ENCODE assay signal across 7 mouse cellular contexts in the genomic region with DNA sequence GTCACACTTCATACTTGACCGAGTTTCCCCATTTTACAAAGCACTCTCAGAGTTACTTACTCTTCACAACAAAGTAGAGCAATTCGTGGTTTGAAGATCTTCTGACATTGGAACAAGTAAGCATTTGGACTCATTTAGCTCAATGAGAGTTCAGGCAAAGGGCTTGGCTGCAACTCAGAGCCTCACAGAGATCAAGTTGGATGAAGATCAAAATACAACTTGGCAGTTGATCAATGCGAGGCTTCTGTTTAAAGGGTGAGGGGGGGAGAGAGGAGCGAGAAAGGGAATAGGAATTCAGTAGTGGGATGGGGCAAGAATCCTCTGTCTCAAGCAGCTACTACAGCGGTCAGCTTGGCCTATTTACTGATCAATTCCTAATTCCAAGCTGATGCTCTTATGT. TPM values are rescaled to one million over a fixed set of nuclear protein-coding genes. Genes with fewer than 3 reads are reported as not detected.
DNase-seq lines count a peak whose midpoint lies in the region; ATAC-seq lines count a peak whose summit lies in the region.

No protein-coding gene starts in this region.

- H3K4me1 ChIP-seq in hindbrain, embryonic 16.5 days (ENCODE audit: control insufficient read depth, insufficient read depth, low read depth, low read length), result no peaks in the 10 kb centered on the region
- H3K4me1 ChIP-seq in hindbrain, embryonic 11.5 days (replicated peaks; ENCODE audit: control insufficient read depth, insufficient read depth, low read length), result no peaks in the 10 kb centered on the region

- H3K36me3 ChIP-seq in hindbrain, embryonic 16.5 days (ENCODE audit: control insufficient read depth, insufficient read depth, low read length), result no peaks in the 10 kb centered on the region
- H3K36me3 ChIP-seq in hindbrain, embryonic 11.5 days (ENCODE audit: control insufficient read depth, insufficient read depth, low read length), result no peaks in the 10 kb centered on the region

- no peaks in the 10 kb centered on the region for H3K9me3 ChIP-seq in hindbrain, embryonic 16.5 days (ENCODE audit: control insufficient read depth, low read length)
- no peaks in the 10 kb centered on the region for H3K9me3 ChIP-seq in hindbrain, embryonic 11.5 days (ENCODE audit: control insufficient read depth, low read length)

- 29% methylated on average over 5 of the region's 5 CpGs for WGBS in hindbrain, embryonic 16.5 days
- WGBS in hindbrain, embryonic 11.5 days, result 60% methylated on average over 5 of the region's 5 CpGs

- DNase-seq in hindbrain, embryonic 11.5 days (ENCODE audit: low spot score), result no peak
- DNase-seq in Muller cell, postnatal 12 days (ENCODE audit: inconsistent ontology term), result peak; percentile 96
- peak; percentile 73 for DNase-seq in brain, embryonic 18.5 days (ENCODE audit: low read depth, low spot score)
- peak; percentile 54 for DNase-seq in left cerebral cortex, postnatal 4 days
- no peak for DNase-seq in spleen, postnatal 4 days (ENCODE audit: low spot score in 2 of 2)
- DNase-seq in spleen, postnatal 14 days (ENCODE audit: low spot score in 2 of 2), result no peak

- H3K27me3 ChIP-seq in hindbrain, embryonic 16.5 days (replicated peaks; ENCODE audit: control insufficient read depth, insufficient read depth, low read length), result no peaks in the 10 kb centered on the region
- H3K27me3 ChIP-seq in hindbrain, embryonic 11.5 days (ENCODE audit: control insufficient read depth, insufficient read depth, low read length), result no peaks in the 10 kb centered on the region

- intact Hi-C loops in left cerebral cortex, postnatal 4 days (cut with DNase I), result no loop called here

- H3K27ac ChIP-seq in hindbrain, embryonic 16.5 days (ENCODE audit: low read depth, low read length), result no peak overlapping the region
- no peak overlapping the region for H3K27ac ChIP-seq in hindbrain, embryonic 11.5 days (ENCODE audit: low read depth, low read length)

- no peak overlapping the region for H3K9ac ChIP-seq in hindbrain, embryonic 16.5 days (ENCODE audit: low read depth, low read length)
- H3K9ac ChIP-seq in hindbrain, embryonic 11.5 days (ENCODE audit: low read depth, low read length), result no peak overlapping the region

- peak; percentile 94 for ATAC-seq in hindbrain, embryonic 16.5 days
- ATAC-seq in hindbrain, embryonic 11.5 days (ENCODE audit: low FRiP score), result no peak

- H3K4me2 ChIP-seq in hindbrain, embryonic 16.5 days (ENCODE audit: low read length), result no peak overlapping the region
- no peak overlapping the region for H3K4me2 ChIP-seq in hindbrain, embryonic 11.5 days (replicated peaks; ENCODE audit: low read depth, low read length)

- no peak overlapping the region for H3K4me3 ChIP-seq in hindbrain, embryonic 16.5 days (ENCODE audit: low read length)
- H3K4me3 ChIP-seq in hindbrain, embryonic 11.5 days (ENCODE audit: low read depth, low read length), result no peak overlapping the region

RNA-seq across cellular contexts. Expression of a gene that starts 26.2 kb away (rescaled TPM):
- 182 and 208 TPM in 2 replicates for polyA plus RNA-seq in hindbrain, embryonic 16.5 days (2015; fragmentation: Nextera tagmentation; extraction: Ambion mirVana)
- 451 and 491 TPM in 2 replicates for polyA plus RNA-seq in hindbrain, embryonic 11.5 days (2014; fragmentation: Nextera tagmentation; extraction: Ambion mirVana)
- total RNA-seq in left cerebral cortex, postnatal 4 days (2021), result 100 to 1,000 TPM in 1 of 2 experiments, 10 to 100 TPM in 1; 97.9 to 112 TPM

Comparison
In these comparisons a context has a peak if more than half of its experiments do, and no peak if none do; other contexts are left out.
1. DNase-seq: peak in Muller cell, postnatal 12 days (single experiment), brain, embryonic 18.5 days (single experiment) and left cerebral cortex, postnatal 4 days (single experiment); none in hindbrain, embryonic 11.5 days (single experiment), spleen, postnatal 4 days (0 of 2) and spleen, postnatal 14 days (0 of 2).